Mouse (Mus musculus) monocyte, adult 59 days (primary cell): ENCODE measurements around the gene Zcchc8. TPM values are rescaled to one million over a fixed set of nuclear protein-coding genes. Genes with fewer than 3 reads are reported as not detected.

Experiments
- total RNA-seq, 2 experiments: library from RNA; stranded (reverse); gene quantifications; one replicate each; pipeline ENCODE4 v1.2.4; 2023

Gene Zcchc8
- 100 to 1,000 TPM in 1 of 2 experiments, 10 to 100 TPM in 1; 96.4 to 103 TPM for total RNA-seq

GRCm38 (mm10) chr5:123720328-123721311 is at the start of gene Zcchc8:
Gene Zcchc8, minus strand, starts transcription at chr5:123721100.

GRCm38 (mm10) chr5:123749065-123750064 is 28.5 kb upstream of the Zcchc8 start, which contains the start of the genes Rsrc2 and Kntc1:
Gene Rsrc2, minus strand, starts transcription at chr5:123749414.
Gene Kntc1, plus strand, starts transcription at chr5:123749716.

GRCm38 (mm10) chr5:123684221-123685144 is 36.4 kb downstream of the Zcchc8 start, which contains the start of gene Clip1:
Gene Clip1, minus strand, starts transcription at chr5:123684618.

Other genes starting within 250 kb of the Zcchc8 start
- not detected for gene Lrrc43, start 231.8 kb downstream of the Zcchc8 start, total RNA-seq
- not detected for gene Il31, start 231.6 kb downstream of the Zcchc8 start, total RNA-seq
- gene B3gnt4, start 210.6 kb downstream of the Zcchc8 start, total RNA-seq = not detected
- gene Diablo, start 196.9 kb downstream of the Zcchc8 start, total RNA-seq = 10 to 100 TPM; 29.7 to 34.7 TPM
- gene Gm49027, start 195.6 kb downstream of the Zcchc8 start, total RNA-seq = 1 to 10 TPM; 1.9 to 3.2 TPM
- gene Vps33a, start 148.1 kb downstream of the Zcchc8 start, total RNA-seq = 10 to 100 TPM; 41.2 to 49.1 TPM
- 10 to 100 TPM; 94.8 to 97.0 TPM for gene Clip1, start 36.5 kb downstream of the Zcchc8 start, total RNA-seq
- 100 to 1,000 TPM; 165 to 192 TPM for gene Rsrc2, start 28.3 kb upstream of the Zcchc8 start, total RNA-seq
- 1 to 10 TPM; 1.1 to 2.3 TPM for gene Kntc1, start 28.6 kb upstream of the Zcchc8 start, total RNA-seq
- gene Hcar2, start 144.4 kb upstream of the Zcchc8 start, total RNA-seq = 10 to 100 TPM; 64.6 to 64.9 TPM
- gene Hcar1, start 158.9 kb upstream of the Zcchc8 start, total RNA-seq = not detected
- 10 to 100 TPM; 26.3 to 28.5 TPM for gene Denr, start 186.1 kb upstream of the Zcchc8 start, total RNA-seq
- gene Gm43518, start 206.3 kb upstream of the Zcchc8 start, total RNA-seq = 1 to 10 TPM in 1 of 2 experiments, not detected in 1; 1.1 TPM
- gene Ccdc62, start 209.6 kb upstream of the Zcchc8 start, total RNA-seq = 1 to 10 TPM in 1 of 2 experiments, under 1 TPM in 1; 0.86 to 1.5 TPM